In the genomic region with DNA sequence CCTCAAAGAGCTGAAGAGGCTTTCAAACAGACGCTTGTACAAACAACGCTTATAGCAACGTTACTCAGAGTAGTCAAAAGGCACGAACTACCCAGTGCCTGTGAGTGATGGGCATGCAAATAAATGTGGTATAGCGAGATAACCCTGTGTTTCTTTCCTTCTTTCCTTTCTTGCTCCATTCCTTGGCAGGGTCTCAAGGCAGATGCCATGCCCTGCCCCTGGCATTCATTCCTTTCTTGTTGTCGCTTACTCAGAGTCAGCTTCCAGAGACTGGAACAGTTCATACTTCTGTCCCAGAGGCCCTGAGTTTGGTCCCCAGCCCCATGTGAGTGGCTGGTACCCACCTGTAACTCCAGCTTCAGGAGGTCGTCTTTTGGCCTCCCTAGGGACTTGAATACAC, we compare ENCODE assay signal across 13 mouse cellular contexts. TPM values are rescaled to one million over a fixed set of nuclear protein-coding genes. Genes with fewer than 3 reads are reported as not detected.
DNase-seq lines count a peak whose midpoint lies in the region; ATAC-seq lines count a peak whose summit lies in the region.
"Had no signal": no experiment of that assay in that cellular context is flagged by ENCODE, and none has a peak within 500 bp of the region (broad histone marks: within the 10 kb centered on the region; RNA-seq: fewer than 3 reads in every experiment).

No protein-coding gene starts in this region.

- H3K4me2 ChIP-seq in hindbrain, embryonic 16.5 days (ENCODE audit: low read length), result no peak overlapping the region
- no peak overlapping the region for H3K4me2 ChIP-seq in hindbrain, embryonic 12.5 days (replicated peaks)
- no peak overlapping the region for H3K4me2 ChIP-seq in neural tube, embryonic 15.5 days
- no peak overlapping the region for H3K4me2 ChIP-seq in limb, embryonic 12.5 days
- H3K4me2 ChIP-seq: midbrain, embryonic 12.5 days had no signal

- WGBS in hindbrain, embryonic 16.5 days, result 73% methylated on average over 7 of the region's 7 CpGs
- WGBS in hindbrain, embryonic 12.5 days, result 83% methylated on average over 7 of the region's 7 CpGs
- 76% methylated on average over 7 of the region's 7 CpGs for WGBS in neural tube, embryonic 15.5 days
- WGBS in limb, embryonic 12.5 days, result 71% methylated on average over 7 of the region's 7 CpGs

- no peaks in the 10 kb centered on the region for H3K9me3 ChIP-seq in hindbrain, embryonic 16.5 days (ENCODE audit: control insufficient read depth, low read length)
- no peaks in the 10 kb centered on the region for H3K9me3 ChIP-seq in hindbrain, embryonic 12.5 days (replicated peaks)
- no peaks in the 10 kb centered on the region for H3K9me3 ChIP-seq in neural tube, embryonic 15.5 days (replicated peaks)
- no peaks in the 10 kb centered on the region for H3K9me3 ChIP-seq in limb, embryonic 12.5 days
- H3K9me3 ChIP-seq: G1E; midbrain, embryonic 12.5 days had no signal

- ATAC-seq in hindbrain, embryonic 16.5 days, result no peak
- no peak for ATAC-seq in hindbrain, embryonic 12.5 days (ENCODE audit: low FRiP score)
- no peak for ATAC-seq in neural tube, embryonic 15.5 days (ENCODE audit: low FRiP score)
- no peak for ATAC-seq in limb, embryonic 12.5 days (ENCODE audit: insufficient number of reproducible peaks, insufficient read depth, low FRiP score, low TSS enrichment, low read depth)
- ATAC-seq in cerebellum, adult (ENCODE audit: insufficient number of reproducible peaks, low FRiP score, low TSS enrichment), result no peak

- H3K36me3 ChIP-seq in hindbrain, embryonic 16.5 days (ENCODE audit: control insufficient read depth, insufficient read depth, low read length), result no peaks in the 10 kb centered on the region
- no peaks in the 10 kb centered on the region for H3K36me3 ChIP-seq in hindbrain, embryonic 12.5 days
- H3K36me3 ChIP-seq in neural tube, embryonic 15.5 days, result no peaks in the 10 kb centered on the region
- H3K36me3 ChIP-seq in limb, embryonic 12.5 days, result no peaks in the 10 kb centered on the region
- H3K36me3 ChIP-seq: midbrain, embryonic 12.5 days had no signal

- H3K4me3 ChIP-seq in hindbrain, embryonic 16.5 days (ENCODE audit: low read length), result no peak overlapping the region
- no peak overlapping the region for H3K4me3 ChIP-seq in hindbrain, embryonic 12.5 days
- no peak overlapping the region for H3K4me3 ChIP-seq in neural tube, embryonic 15.5 days (replicated peaks)
- H3K4me3 ChIP-seq in limb, embryonic 12.5 days (replicated peaks), result no peak overlapping the region
- H3K4me3 ChIP-seq: midbrain, embryonic 12.5 days had no signal

- H3K27ac ChIP-seq in hindbrain, embryonic 16.5 days (ENCODE audit: low read depth, low read length), result 0 out of 2 replicates have a peak overlapping the region, but pooled peaks have one; percentile 23
- no peak overlapping the region for H3K27ac ChIP-seq in hindbrain, embryonic 12.5 days
- H3K27ac ChIP-seq in neural tube, embryonic 15.5 days (replicated peaks), result peak overlapping the region; percentile 37; the same call in 1 of the 2 replicates
- H3K27ac ChIP-seq in limb, embryonic 12.5 days, result peak overlapping the region; percentile 75

- H3K4me1 ChIP-seq in hindbrain, embryonic 16.5 days (ENCODE audit: control insufficient read depth, insufficient read depth, low read depth, low read length), result peaks cover 43% of the 10 kb centered on the region
- H3K4me1 ChIP-seq in hindbrain, embryonic 12.5 days, result peaks cover 57% of the 10 kb centered on the region
- H3K4me1 ChIP-seq in neural tube, embryonic 15.5 days, result peaks cover 65% of the 10 kb centered on the region
- peaks cover 64% of the 10 kb centered on the region for H3K4me1 ChIP-seq in limb, embryonic 12.5 days (replicated peaks)

- no peaks in the 10 kb centered on the region for H3K27me3 ChIP-seq in hindbrain, embryonic 16.5 days (replicated peaks; ENCODE audit: control insufficient read depth, insufficient read depth, low read length)
- H3K27me3 ChIP-seq in hindbrain, embryonic 12.5 days, result no peaks in the 10 kb centered on the region
- no peaks in the 10 kb centered on the region for H3K27me3 ChIP-seq in neural tube, embryonic 15.5 days (replicated peaks)
- H3K27me3 ChIP-seq in limb, embryonic 12.5 days, result no peaks in the 10 kb centered on the region
- H3K27me3 ChIP-seq: midbrain, embryonic 12.5 days had no signal

- DNase-seq in neural tube, embryonic 10.5 days (ENCODE audit: extremely low spot score, low spot score), result no peak
- DNase-seq in cerebellum, postnatal 25 days, result no peak
- DNase-seq: cerebellum, adult 11 months; liver; lung, postnatal 14 days; thymus, postnatal 25 days had no signal

- H3K9ac ChIP-seq in hindbrain, embryonic 16.5 days (ENCODE audit: low read depth, low read length), result no peak overlapping the region
- H3K9ac ChIP-seq in hindbrain, embryonic 12.5 days, result no peak overlapping the region
- no peak overlapping the region for H3K9ac ChIP-seq in neural tube, embryonic 15.5 days (replicated peaks)
- no peak overlapping the region for H3K9ac ChIP-seq in limb, embryonic 12.5 days (replicated peaks)
- H3K9ac ChIP-seq: midbrain, embryonic 12.5 days had no signal

RNA-seq across cellular contexts. Expression of gene Abhd2, which starts 44.6 kb away (rescaled TPM):
- polyA plus RNA-seq in hindbrain, embryonic 16.5 days (2015; fragmentation: Nextera tagmentation; extraction: Ambion mirVana), result 16.3 and 21.4 TPM in 2 replicates
- 14.3 and 17.7 TPM in 2 replicates for polyA plus RNA-seq in hindbrain, embryonic 12.5 days (2016; fragmentation: Nextera tagmentation; extraction: Ambion mirVana)
- 15.6 TPM in 2 replicates for polyA plus RNA-seq in neural tube, embryonic 15.5 days (2015; fragmentation: Nextera tagmentation; extraction: Ambion mirVana)
- polyA plus RNA-seq in limb, embryonic 12.5 days (2016; fragmentation: Nextera tagmentation; extraction: Ambion mirVana), result 8.2 and 8.5 TPM in 2 replicates
